Mouse (Mus musculus) liver, embryonic 14.5 days (tissue): Measurements from ENCODE around the gene Tmem62.

Source experiments
- CTCF ChIP-seq: IDR thresholded peaks from 2 replicates; pipeline ENCODE4 v1.5.1; 2016; ENCODE audit warnings: antibody characterized with exemption, low read depth, control low read depth
- EP300 ChIP-seq: IDR thresholded peaks from 2 replicates; pipeline ENCODE4 v1.6.1; 2016; ENCODE audit warnings: antibody characterized with exemption, low read depth

DNA sequence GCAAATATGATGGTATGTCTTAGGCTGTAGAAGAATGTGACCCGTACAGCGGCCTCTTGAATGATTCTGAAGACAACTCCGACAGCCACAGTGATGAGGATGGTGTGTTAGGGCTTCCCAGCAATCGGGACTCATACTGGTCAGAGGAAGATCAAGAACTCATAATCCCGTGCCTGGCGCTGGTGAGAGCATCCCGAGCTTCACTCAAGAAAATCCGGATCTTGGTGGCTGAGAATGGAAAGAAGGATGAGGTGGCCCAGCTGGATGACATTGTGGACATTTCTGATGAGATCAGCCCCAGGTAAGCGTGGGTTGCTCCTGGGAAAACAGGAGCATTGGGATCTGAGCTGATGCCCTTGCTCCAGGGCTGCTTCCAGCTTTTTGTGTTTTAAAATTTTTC is 35.9 kb downstream of the Tmem62 start:
- TF ChIP-seq CTCF (no peak), EP300 (no peak)
